Mouse (Mus musculus) MEL (cell line): ENCODE measurements around the gene Marc2. TPM values are rescaled to one million over a fixed set of nuclear protein-coding genes. Genes with fewer than 3 reads are reported as not detected.

Experiments
- DNase-seq: peaks from one replicate; pipeline ENCODE4 v3.0.0; 2011; ENCODE audit warnings: low read depth, low spot score
- H3K27ac ChIP-seq: 2 replicates; pipeline ENCODE4 v1.5.1; 2012; ENCODE audit warnings: low read depth, mild to moderate bottlenecking, control low read depth, low read length, moderate library complexity; ENCODE audit not compliant: control insufficient read depth
- H3K27me3 ChIP-seq, 2 experiments: fragments of 150-350 bp in 1 of 2; sonication (generic) in 1 of 2; 2 replicates each; pipeline ENCODE4 v1.6.1; 2012; ENCODE audit warnings: low read length in 2 of 2, mild to moderate bottlenecking in 2 of 2, improper control_type of control experiment in 1 of 2, moderate library complexity in 1 of 2; ENCODE audit not compliant: insufficient read depth in 2 of 2, control insufficient read depth in 1 of 2
- H3K36me3 ChIP-seq, 2 experiments: 2 replicates each; pipeline ENCODE4 v1.6.1; 2012 to 2014; ENCODE audit warnings: low read length in 2 of 2, improper control_type of control experiment in 1 of 2, inconsistent platforms in 1 of 2, mild to moderate bottlenecking in 1 of 2; ENCODE audit not compliant: insufficient read depth in 2 of 2, control insufficient read depth in 1 of 2
- H3K4me1 ChIP-seq, 2 experiments: fragments of 150-350 bp in 1 of 2; sonication (generic) in 1 of 2; 2 replicates each; pipeline ENCODE4 v1.6.1; 2012; ENCODE audit warnings: low read length in 2 of 2, improper control_type of control experiment in 1 of 2, mild to moderate bottlenecking in 1 of 2; ENCODE audit not compliant: insufficient read depth in 2 of 2, control insufficient read depth in 1 of 2
- H3K4me3 ChIP-seq, 2 experiments: fragments of 150-350 bp in 1 of 2; sonication (generic) in 1 of 2; 2 replicates each; pipeline ENCODE4 v1.5.1; 2012; ENCODE audit warnings: low read depth in 2 of 2, low read length in 2 of 2, mild to moderate bottlenecking in 2 of 2, moderate library complexity in 2 of 2, control low read depth in 1 of 2, improper control_type of control experiment in 1 of 2; ENCODE audit not compliant: control insufficient read depth in 1 of 2, insufficient read depth in 1 of 2
- H3K79me2 ChIP-seq: 2 replicates; pipeline ENCODE4 v1.6.1; 2012; ENCODE audit warnings: mild to moderate bottlenecking, low read length, moderate library complexity; ENCODE audit not compliant: control insufficient read depth, poor library complexity, insufficient read depth
- H3K9ac ChIP-seq: 2 replicates; pipeline ENCODE4 v1.6.1; 2012; ENCODE audit warnings: low read depth, mild to moderate bottlenecking, control low read depth, low read length, moderate library complexity; ENCODE audit not compliant: control insufficient read depth, poor library complexity, severe bottlenecking
- H3K9me3 ChIP-seq: fragments of 150-350 bp; sonication (generic); replicated peaks from 2 replicates; pipeline ENCODE4 v1.6.1; 2012; ENCODE audit warnings: mild to moderate bottlenecking, low read length, improper control_type of control experiment, moderate library complexity; ENCODE audit not compliant: insufficient read depth
- CHD1 ChIP-seq: IDR thresholded peaks from 2 replicates; pipeline ENCODE4 v1.6.1; 2012; ENCODE audit warnings: low read depth, mild to moderate bottlenecking, inconsistent platforms, low read length, improper control_type of control experiment
- CHD2 ChIP-seq: IDR thresholded peaks from 2 replicates; pipeline ENCODE4 v1.6.1; 2011; ENCODE audit warnings: low read length, improper control_type of control experiment
- CTCF ChIP-seq, 3 experiments: IDR thresholded peaks in 2 of 3; conservative IDR thresholded peaks in 1 of 3; 2 replicates each; pipeline ENCODE4 v1.5.1; 2011 to 2012; ENCODE audit warnings: low read length in 3 of 3, low read depth in 2 of 3, mild to moderate bottlenecking in 2 of 3, improper control_type of control experiment in 1 of 3, inconsistent platforms in 1 of 3, mixed read lengths in 1 of 3, moderate library complexity in 1 of 3; ENCODE audit not compliant: control insufficient read depth in 1 of 3, insufficient read depth in 1 of 3, poor library complexity in 1 of 3, severe bottlenecking in 1 of 3
- ELF1 ChIP-seq: IDR thresholded peaks from 2 replicates; pipeline ENCODE4 v1.6.1; 2014; ENCODE audit warnings: low read depth, mild to moderate bottlenecking, inconsistent platforms, low read length, improper control_type of control experiment, moderate library complexity
- ETS1 ChIP-seq: IDR thresholded peaks from 2 replicates; pipeline ENCODE4 v1.6.1; 2012; ENCODE audit warnings: low read depth, mild to moderate bottlenecking, inconsistent platforms, low read length, improper control_type of control experiment, moderate library complexity
- GATA1 ChIP-seq: IDR thresholded peaks from 2 replicates; pipeline ENCODE4 v1.6.1; 2011; ENCODE audit warnings: low read depth, low read length, improper control_type of control experiment
- MAFK ChIP-seq: IDR thresholded peaks from 2 replicates; pipeline ENCODE4 v1.6.1; 2011; ENCODE audit warnings: low read depth, mild to moderate bottlenecking, low read length, improper control_type of control experiment, borderline replicate concordance
- MAX ChIP-seq: IDR thresholded peaks from 2 replicates; pipeline ENCODE4 v1.6.1; 2011; ENCODE audit warnings: low read length, improper control_type of control experiment
- MEF2A ChIP-seq: IDR thresholded peaks from 2 replicates; pipeline ENCODE4 v1.6.1; 2014; ENCODE audit warnings: low read depth, mild to moderate bottlenecking, inconsistent platforms, low read length, improper control_type of control experiment; ENCODE audit not compliant: poor library complexity, insufficient replicate concordance, severe bottlenecking; ENCODE audit errors: extremely low read depth
- NRF1 ChIP-seq: IDR thresholded peaks from 2 replicates; pipeline ENCODE4 v1.6.1; 2014; ENCODE audit warnings: low read depth, mild to moderate bottlenecking, inconsistent platforms, low read length, improper control_type of control experiment, moderate library complexity; ENCODE audit not compliant: poor library complexity, insufficient read depth, severe bottlenecking
- POLR2AphosphoS5 ChIP-seq: IDR thresholded peaks from 2 replicates; pipeline ENCODE4 v1.6.1; 2012; ENCODE audit warnings: low read depth, borderline replicate concordance, mild to moderate bottlenecking, inconsistent platforms, low read length, moderate library complexity, mixed read lengths
- SIN3A ChIP-seq: IDR thresholded peaks from 2 replicates; pipeline ENCODE4 v1.6.1; 2012; ENCODE audit warnings: low read length, improper control_type of control experiment, inconsistent platforms
- SMC3 ChIP-seq: IDR thresholded peaks from 2 replicates; pipeline ENCODE4 v1.6.1; 2011; ENCODE audit warnings: low read depth, low read length, improper control_type of control experiment
- TBP ChIP-seq: IDR thresholded peaks from 2 replicates; pipeline ENCODE4 v1.8.0; 2011; ENCODE audit warnings: low read depth, low read length, improper control_type of control experiment
- TCF12 ChIP-seq: IDR thresholded peaks from 2 replicates; pipeline ENCODE4 v1.6.1; 2014; ENCODE audit warnings: low read depth, mild to moderate bottlenecking, inconsistent platforms, low read length, improper control_type of control experiment, moderate library complexity
- ZKSCAN1 ChIP-seq: IDR thresholded peaks from 2 replicates; pipeline ENCODE4 v1.6.1; 2012; ENCODE audit warnings: low read depth, mild to moderate bottlenecking, inconsistent platforms, low read length, improper control_type of control experiment, moderate library complexity
- ZMIZ1 ChIP-seq: IDR thresholded peaks from 2 replicates; pipeline ENCODE4 v1.6.1; 2012; ENCODE audit warnings: low read depth, mild to moderate bottlenecking, inconsistent platforms, low read length, improper control_type of control experiment, moderate library complexity
- ZNF384 ChIP-seq: IDR thresholded peaks from 2 replicates; pipeline ENCODE4 v1.6.1; 2012; ENCODE audit warnings: low read depth, mild to moderate bottlenecking, inconsistent platforms, low read length, improper control_type of control experiment
- polyA plus RNA-seq, 2 experiments: library from polyadenylated mRNA; stranded (reverse) in 1 of 2; unstranded in 1 of 2; fragments of >175 nt in 1 of 2; fragments of >200 nt in 1 of 2; gene quantifications; 2 replicates each; pipeline versions ENCODE4 v1.2.1 to v1.2.4; 2012; ENCODE audit warnings: low replicate concordance in 2 of 2, low read depth in 1 of 2; ENCODE audit not compliant: insufficient read length in 2 of 2, insufficient read depth in 1 of 2, missing spikeins in 1 of 2
- total RNA-seq: library from RNA; depleted of rRNA; stranded (reverse); fragments of 300-350 nt; gene quantifications from 2 replicates; pipeline ENCODE4 v1.2.3, GENCODE M21; 2012

The Marc2 gene
- total and polyA plus RNA-seq, 3 experiments, result 99.4 to 281 TPM; not detected in 1

- H3K9me3 ChIP-seq, result no peaks in the 10 kb centered on the region
- H3K9ac ChIP-seq, result no peak overlapping the region
- H3K79me2 ChIP-seq, result no peaks in the 10 kb centered on the region
- H3K4me1 ChIP-seq, result no peaks in the 10 kb centered on the region
- DNase-seq, result no peak
- TF ChIP-seq ETS1, result no peak
- TF ChIP-seq TCF12, result no peak
- TF ChIP-seq SMC3, result no peak
- no peak for TF ChIP-seq CTCF (IDR thresholded peaks at IDR 0.05 in 2 of 3, conservative IDR thresholded peaks at IDR 0.05 in 1 of 3; ENCODE audit: control insufficient read depth in 1 of 3, insufficient read depth in 1 of 3, low read depth in 2 of 3, low read length in 3 of 3, poor library complexity in 1 of 3, severe bottlenecking in 1 of 3)
- no peak for TF ChIP-seq MAFK
- TF ChIP-seq MAX, result no peak
- TF ChIP-seq GATA1, result no peak
- no peak for TF ChIP-seq CHD1
- TF ChIP-seq SIN3A, result no peak
- no peak for TF ChIP-seq POLR2AphosphoS5
- TF ChIP-seq ZNF384, result no peak
- TF ChIP-seq TBP, result no peak
- no peak for TF ChIP-seq ELF1
- TF ChIP-seq ZKSCAN1, result no peak
- TF ChIP-seq CHD2, result no peak
- TF ChIP-seq MEF2A, result no peak
- H3K4me3 ChIP-seq, result no peak overlapping the region
- H3K27ac ChIP-seq, result no peak overlapping the region
- no peaks in the 10 kb centered on the region for H3K36me3 ChIP-seq
- no peaks in the 10 kb centered on the region for H3K27me3 ChIP-seq
These were observed 43.2 kb upstream of the Marc2 start for GRCm38 (mm10) chr1:184889454-184889853.

DNA sequence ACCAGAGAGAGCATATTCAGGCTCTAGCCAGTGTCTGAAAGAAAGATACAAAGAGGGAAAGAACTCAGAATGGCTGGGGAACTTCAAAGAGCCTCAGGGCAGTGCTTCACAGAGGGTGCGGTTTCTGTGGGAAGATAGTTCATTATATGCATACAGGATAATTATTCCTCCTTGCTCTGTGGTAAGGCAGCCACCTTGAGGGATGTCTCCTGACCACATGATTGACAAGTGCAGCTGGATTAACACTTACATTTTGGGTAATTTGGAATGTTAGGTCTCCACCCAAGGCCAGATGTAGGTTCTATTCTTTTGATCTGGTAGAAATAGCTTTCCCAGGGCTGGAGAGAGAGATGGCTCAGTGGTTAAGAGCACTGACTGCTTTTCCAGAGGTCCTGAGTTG lies 39.9 kb upstream of the Marc2 start:
- Histone ChIP-seq H3K4me1 (no peaks in the 10 kb centered on the region), H3K27me3 (no peaks in the 10 kb centered on the region), H3K4me3 (no peak overlapping the region)

More for the DNA sequence above, 39.9 kb upstream of the Marc2 start:
- Histone ChIP-seq H3K36me3 (no peaks in the 10 kb centered on the region), H3K27ac (no peak overlapping the region), H3K9ac (no peak overlapping the region), H3K79me2 (no peaks in the 10 kb centered on the region), H3K9me3 (no peaks in the 10 kb centered on the region)
- TF ChIP-seq ZMIZ1 (no peak), NRF1 (no peak), MAFK (no peak), CTCF (IDR thresholded peaks at IDR 0.05 in 2 of 3, conservative IDR thresholded peaks at IDR 0.05 in 1 of 3; ENCODE audit: control insufficient read depth in 1 of 3, insufficient read depth in 1 of 3, low read depth in 2 of 3, low read length in 3 of 3, poor library complexity in 1 of 3, severe bottlenecking in 1 of 3) (no peak), ZKSCAN1 (no peak)
- no peak for DNase-seq
